Mouse (Mus musculus): ENCODE data around the gene Phf5a.

DNA sequence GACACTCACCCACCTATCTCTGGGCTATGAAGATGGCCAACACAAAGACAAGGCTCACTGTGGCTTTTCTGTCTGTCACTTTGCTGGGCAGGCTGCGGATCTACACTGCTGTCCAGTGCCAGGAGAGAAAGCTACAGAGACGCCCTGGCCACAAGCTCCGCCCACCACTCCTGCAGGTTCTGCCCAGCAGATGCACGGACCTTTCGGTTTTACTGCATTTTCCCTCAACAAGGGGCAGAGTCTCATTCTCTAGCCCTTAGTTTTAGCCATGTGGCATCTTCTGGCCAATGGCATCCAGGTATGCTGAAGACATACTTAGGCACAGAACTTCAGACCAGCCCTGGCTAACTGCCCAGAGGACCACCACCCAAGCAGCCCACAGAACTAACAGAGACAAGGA lies 49.5 kb upstream of the Phf5a start:
- TF ChIP-seq GATA1 (IDR thresholded peaks at IDR 0.05; ENCODE audit: borderline replicate concordance, low read length) (no peak), FLI1 (IDR thresholded peaks at IDR 0.05; ENCODE audit: low read length) (no peak)

Data from megakaryocyte, embryonic 14.5 days (primary cell).